In genomic region chr8:83011286-83011685, GRCm38 (mm10) we compare ENCODE assay signal across 11 mouse cellular contexts.
"Had no signal": no experiment of that assay in that cellular context is flagged by ENCODE, and none has a peak within 500 bp of the region (broad histone marks: within the 10 kb centered on the region; RNA-seq: fewer than 3 reads in every experiment).

No protein-coding gene starts in this region.

- H3K4me1 ChIP-seq: kidney, embryonic 15.5 days had no signal

- H3K4me2 ChIP-seq: kidney, embryonic 15.5 days; limb, embryonic 13.5 days; neural tube, embryonic 13.5 days had no signal

- DNase-seq: kidney, postnatal 14 days; lung, adult 18-20 months; lung, postnatal 36 days; retina, postnatal 1 day; right cerebral cortex, postnatal 25 days; thymus, postnatal 36 days had no signal

- H3K36me3 ChIP-seq: kidney, embryonic 15.5 days had no signal

- H3K9ac ChIP-seq: kidney, embryonic 15.5 days; limb, embryonic 13.5 days; liver, embryonic 14.5 days; neural tube, embryonic 13.5 days had no signal

- H3K9me3 ChIP-seq: kidney, embryonic 15.5 days; limb, embryonic 13.5 days; neural tube, embryonic 13.5 days had no signal

- H3K27ac ChIP-seq: kidney, embryonic 15.5 days; left cerebral cortex, adult 2 months; limb, embryonic 13.5 days; liver, embryonic 14.5 days; neural tube, embryonic 13.5 days had no signal

- H3K4me3 ChIP-seq: kidney, embryonic 15.5 days; left cerebral cortex, adult 2 months; limb, embryonic 13.5 days; neural tube, embryonic 13.5 days had no signal

- H3K27me3 ChIP-seq: kidney, embryonic 15.5 days; limb, embryonic 13.5 days; neural tube, embryonic 13.5 days had no signal
